Mouse (Mus musculus) erythroblast, embryonic 14.5 days (primary cell): ENCODE data around the gene Plxna4.

Experiments
- GATA1 ChIP-seq: IDR thresholded peaks from 2 replicates; pipeline ENCODE4 v1.6.1; 2012; ENCODE audit warnings: low read length, inconsistent platforms, mixed read lengths
- TAL1 ChIP-seq: IDR thresholded peaks from 3 replicates; pipeline ENCODE4 v1.6.1; 2012; ENCODE audit warnings: low read length, inconsistent platforms, mixed read lengths

GRCm38 (mm10) chr6:32464046-32464445 lies 123.9 kb downstream of the Plxna4 start:
- TF ChIP-seq GATA1 (no peak), TAL1 (no peak)
